Mouse (Mus musculus) liver, embryonic 13.5 days (tissue): ENCODE data around the gene Actr6. TPM values are rescaled to one million over a fixed set of nuclear protein-coding genes. Genes with fewer than 3 reads are reported as not detected.
A peak's percentile ranks its signal among the peaks of the same experiment; 100 is the strongest.

Experiments
- ATAC-seq: fragments of 200-750 bp; cut with Nextera tagmentation; 2 replicates; pipeline ENCODE4 v1.8.0; 2017; ENCODE audit warnings: low read depth, mild to moderate bottlenecking, moderate number of reproducible peaks, moderate library complexity
- DNase-seq: peaks from one replicate; pipeline ENCODE4 v3.0.0; 2022
- H3K27ac ChIP-seq: fragments of 300-500 bp; sonication (generic); 2 replicates; pipeline ENCODE4 v1.5.1; 2015; ENCODE audit warnings: moderate library complexity, mild to moderate bottlenecking, inconsistent platforms
- H3K27me3 ChIP-seq: fragments of 300-500 bp; sonication (generic); 2 replicates; pipeline ENCODE4 v1.6.1; 2015; ENCODE audit warnings: mild to moderate bottlenecking, inconsistent platforms
- H3K36me3 ChIP-seq: fragments of 300-500 bp; sonication (generic); 2 replicates; pipeline ENCODE4 v1.6.1; 2015; ENCODE audit warnings: mild to moderate bottlenecking, inconsistent platforms
- H3K4me1 ChIP-seq: fragments of 300-500 bp; sonication (generic); replicated peaks from 2 replicates; pipeline ENCODE4 v1.6.1; 2015; ENCODE audit warnings: inconsistent platforms
- H3K4me2 ChIP-seq: fragments of 300-500 bp; sonication (generic); 2 replicates; pipeline ENCODE4 v1.6.1; 2015; ENCODE audit warnings: inconsistent platforms, mild to moderate bottlenecking, moderate library complexity
- H3K4me3 ChIP-seq: fragments of 300-500 bp; sonication (generic); replicated peaks from 2 replicates; pipeline ENCODE4 v1.5.1; 2015; ENCODE audit warnings: mild to moderate bottlenecking, inconsistent platforms
- H3K9ac ChIP-seq: fragments of 300-500 bp; sonication (generic); 2 replicates; pipeline ENCODE4 v1.6.1; 2015; ENCODE audit warnings: mild to moderate bottlenecking, inconsistent platforms
- H3K9me3 ChIP-seq: fragments of 300-500 bp; sonication (generic); replicated peaks from 2 replicates; pipeline ENCODE4 v1.6.1; 2016; ENCODE audit warnings: inconsistent platforms
- WGBS: fragments of 180-500 bp; shearing (Covaris S2); methylation state at CpG from one replicate; pipeline ENCODE4 v1.1.7; 2015; ENCODE audit not compliant: insufficient replicate concordance; 5-methylcytosine and 5-hydroxymethylcytosine counted together
- polyA plus RNA-seq: library from polyadenylated mRNA; unstranded; fragments of >200 nt; fragmentation: Nextera tagmentation; extraction: Ambion mirVana; gene quantifications from 2 replicates; pipeline ENCODE4 v1.2.1, GENCODE M21; 2015

Gene Actr6
- polyA plus RNA-seq, 1 experiment from 2014 or later: 18.1 TPM

DNA sequence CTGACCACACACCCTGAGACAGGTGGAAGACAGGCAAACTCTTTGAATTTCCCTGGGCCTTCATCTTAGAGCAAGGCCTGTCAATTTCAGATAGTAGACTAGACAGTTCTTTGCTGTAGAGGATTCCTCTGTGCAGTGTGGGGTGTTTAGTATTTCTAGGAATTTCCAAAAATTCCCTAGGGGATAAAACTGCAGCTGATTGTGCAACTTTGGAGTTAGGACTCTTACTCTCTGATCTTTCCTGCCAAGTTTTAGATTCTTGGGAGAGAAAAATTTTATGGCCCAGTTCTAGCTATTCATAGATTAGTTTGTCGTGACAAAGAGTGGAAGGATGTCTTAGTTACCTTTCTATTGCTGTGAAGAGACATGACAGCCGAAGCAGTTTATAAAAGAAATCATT lies 16.5 kb upstream of the Actr6 start:
- Histone ChIP-seq H3K27me3 (no peaks in the 10 kb centered on the region), H3K36me3 (no peaks in the 10 kb centered on the region), H3K9ac (no peak overlapping the region), H3K4me1 (peaks cover 46% of the 10 kb centered on the region), H3K4me3 (no peak overlapping the region), H3K27ac (no peak overlapping the region), H3K4me2 (no peak overlapping the region), H3K9me3 (no peaks in the 10 kb centered on the region)
- no peak for DNase-seq
- WGBS: 71% methylated on average over 2 of the region's 2 CpGs
- no peak for ATAC-seq

- H3K27ac ChIP-seq: no peak overlapping the region
- H3K27me3 ChIP-seq: no peaks in the 10 kb centered on the region
- WGBS: 85% methylated on average over 1 of the region's 1 CpGs
- no peaks in the 10 kb centered on the region for H3K9me3 ChIP-seq
- H3K36me3 ChIP-seq: no peaks in the 10 kb centered on the region
- no peak overlapping the region for H3K4me3 ChIP-seq
- H3K4me1 ChIP-seq: peaks cover 41% of the 10 kb centered on the region
- DNase-seq: no peak
- H3K9ac ChIP-seq: no peak overlapping the region; the same call in 1 of the 2 replicates
- no peak overlapping the region for H3K4me2 ChIP-seq
- no peak for ATAC-seq
Observed at GRCm38 (mm10) chr10:89747911-89748310, 15.8 kb upstream of the Actr6 start.

- ATAC-seq (no peak), DNase-seq (no peak)
- Histone ChIP-seq H3K9ac (no peak overlapping the region), H3K27ac (no peak overlapping the region), H3K4me1 (peaks cover 38% of the 10 kb centered on the region), H3K36me3 (no peaks in the 10 kb centered on the region), H3K9me3 (no peaks in the 10 kb centered on the region), H3K27me3 (no peaks in the 10 kb centered on the region), H3K4me3 (no peak overlapping the region), H3K4me2 (no peak overlapping the region)
- 81% methylated on average over 8 of the region's 8 CpGs for WGBS
Observed at GRCm38 (mm10) chr10:89747221-89747905, 15.3 kb upstream of the Actr6 start.

DNA sequence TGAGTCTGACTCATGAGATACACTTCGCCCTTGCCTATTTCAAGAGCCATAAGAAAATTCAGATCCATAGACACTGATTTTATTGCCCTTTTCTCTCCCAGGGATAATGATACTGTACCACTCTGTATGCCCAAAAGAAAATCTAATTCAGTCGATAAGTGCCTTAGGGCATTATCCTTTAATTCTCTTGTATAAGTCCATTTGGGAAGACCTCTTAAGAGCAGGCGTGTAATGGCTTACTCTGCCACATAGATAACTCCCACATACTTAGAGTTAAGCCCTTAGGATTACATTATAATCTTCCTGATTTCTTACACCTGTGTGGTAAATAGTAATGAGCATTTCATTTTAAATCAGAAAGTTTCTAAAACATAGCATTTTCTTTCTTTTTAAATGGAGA lies 14.5 kb upstream of the Actr6 start:
- Histone ChIP-seq H3K36me3 (no peaks in the 10 kb centered on the region), H3K27me3 (no peaks in the 10 kb centered on the region), H3K27ac (no peak overlapping the region), H3K9me3 (no peaks in the 10 kb centered on the region), H3K4me3 (0 out of 2 replicates have a peak overlapping the region, but pooled peaks have one; percentile 14), H3K4me1 (peaks cover 30% of the 10 kb centered on the region), H3K9ac (no peak overlapping the region), H3K4me2 (peak overlapping the region; percentile 24; the same call in 1 of the 2 replicates)
- DNase-seq: no peak
- no peak for ATAC-seq
- 79% methylated on average over 3 of the region's 3 CpGs for WGBS

DNA sequence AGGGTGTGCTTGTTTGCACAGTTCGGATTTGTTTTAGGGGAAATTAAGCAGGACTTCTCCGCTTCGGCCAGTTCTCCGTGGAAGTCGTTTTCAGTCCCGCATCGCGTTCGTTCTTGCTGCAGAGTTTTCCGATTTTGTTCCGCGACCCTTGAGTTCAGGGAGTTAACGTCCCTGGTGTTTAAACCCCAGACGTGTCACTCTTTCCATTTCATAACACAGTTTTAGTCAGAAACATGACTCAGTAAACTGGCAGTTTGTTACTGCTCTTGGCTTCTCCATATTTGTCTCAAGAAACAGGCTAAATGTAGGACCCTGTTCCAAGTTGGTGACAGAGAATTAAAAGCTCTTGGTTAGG lies 13.5 kb upstream of the Actr6 start:
- no peaks in the 10 kb centered on the region for H3K27me3 ChIP-seq
- peak overlapping the region; percentile 91 for H3K9ac ChIP-seq
- 2% methylated on average over 14 of the region's 14 CpGs for WGBS
- DNase-seq (no peak), ATAC-seq (no peak)
- H3K27ac ChIP-seq: peak overlapping the region; percentile 79
- H3K4me2 ChIP-seq: peak overlapping the region; percentile 96
- H3K36me3 ChIP-seq: no peaks in the 10 kb centered on the region
- no peaks in the 10 kb centered on the region for H3K9me3 ChIP-seq
- peak overlapping the region; percentile 94 for H3K4me3 ChIP-seq
- peaks cover 29% of the 10 kb centered on the region for H3K4me1 ChIP-seq

GRCm38 (mm10) chr10:89744871-89745665 lies 13.0 kb upstream of the Actr6 start, which contains the start of gene Uhrf1bp1l:
Gene Uhrf1bp1l, plus strand, starts transcription at chr10:89744991.
- ATAC-seq (peak; percentile 93), DNase-seq (peak; percentile 81)
- H3K4me1 ChIP-seq: peaks cover 29% of the 10 kb centered on the region
- H3K4me2 ChIP-seq: peak within 1 kb of the TSS; percentile 96
- peak within 1 kb of the TSS; percentile 94 for H3K4me3 ChIP-seq
- no peaks in the 10 kb centered on the region for H3K9me3 ChIP-seq
- peak within 1 kb of the TSS; percentile 91 for H3K9ac ChIP-seq
- no peaks in the 10 kb centered on the region for H3K36me3 ChIP-seq
- H3K27ac ChIP-seq: peak within 1 kb of the TSS; percentile 79
- no peaks in the 10 kb centered on the region for H3K27me3 ChIP-seq
- under 1% methylated on average over 83 of the region's 85 CpGs for WGBS

GRCm38 (mm10) chr10:89744341-89744740 lies 12.2 kb upstream of the Actr6 start:
- H3K27me3 ChIP-seq: no peaks in the 10 kb centered on the region
- ATAC-seq (no peak), DNase-seq (no peak)
- peak overlapping the region; percentile 94 for H3K4me3 ChIP-seq
- no peak overlapping the region for H3K27ac ChIP-seq
- H3K9me3 ChIP-seq: no peaks in the 10 kb centered on the region
- H3K9ac ChIP-seq: peak overlapping the region; percentile 91; the same call in 1 of the 2 replicates
- 11% methylated on average over 3 of the region's 3 CpGs for WGBS
- H3K4me1 ChIP-seq: peaks cover 29% of the 10 kb centered on the region
- peak overlapping the region; percentile 96 for H3K4me2 ChIP-seq
- H3K36me3 ChIP-seq: no peaks in the 10 kb centered on the region

GRCm38 (mm10) chr10:89743266-89743665 lies 11.2 kb upstream of the Actr6 start:
- H3K27me3 ChIP-seq: no peaks in the 10 kb centered on the region
- H3K9me3 ChIP-seq: no peaks in the 10 kb centered on the region
- H3K9ac ChIP-seq: no peak overlapping the region
- no peak for ATAC-seq
- no peak for DNase-seq
- no peak overlapping the region for H3K4me2 ChIP-seq
- H3K27ac ChIP-seq: no peak overlapping the region
- H3K4me1 ChIP-seq: peaks cover 23% of the 10 kb centered on the region
- WGBS: 69% methylated on average over 4 of the region's 4 CpGs
- no peak overlapping the region for H3K4me3 ChIP-seq
- H3K36me3 ChIP-seq: no peaks in the 10 kb centered on the region

- DNase-seq (no peak), ATAC-seq (no peak)
- peaks cover 9% of the 10 kb centered on the region for H3K4me1 ChIP-seq
- no peaks in the 10 kb centered on the region for H3K9me3 ChIP-seq
- WGBS: 38% methylated on average over 6 of the region's 6 CpGs
- no peaks in the 10 kb centered on the region for H3K27me3 ChIP-seq
- no peak overlapping the region for H3K4me2 ChIP-seq
- H3K4me3 ChIP-seq: no peak overlapping the region
- H3K36me3 ChIP-seq: no peaks in the 10 kb centered on the region
- no peak overlapping the region for H3K9ac ChIP-seq
- H3K27ac ChIP-seq: no peak overlapping the region
Observed at GRCm38 (mm10) chr10:89740995-89741394, 8.9 kb upstream of the Actr6 start.

- no peaks in the 10 kb centered on the region for H3K36me3 ChIP-seq
- no peak overlapping the region for H3K9ac ChIP-seq
- no peaks in the 10 kb centered on the region for H3K9me3 ChIP-seq
- no peak overlapping the region for H3K4me3 ChIP-seq
- peaks cover 9% of the 10 kb centered on the region for H3K4me1 ChIP-seq
- H3K27ac ChIP-seq: no peak overlapping the region
- ATAC-seq: no peak
- no peak overlapping the region for H3K4me2 ChIP-seq
- no peak for DNase-seq
- H3K27me3 ChIP-seq: no peaks in the 10 kb centered on the region
- 51% methylated on average over 7 of the region's 7 CpGs for WGBS
Observed at GRCm38 (mm10) chr10:89739703-89740102, 7.6 kb upstream of the Actr6 start.

- H3K27ac ChIP-seq: no peak overlapping the region
- ATAC-seq (no peak), DNase-seq (no peak)
- no peaks in the 10 kb centered on the region for H3K4me1 ChIP-seq
- H3K4me3 ChIP-seq: no peak overlapping the region
- 83% methylated on average over 9 of the region's 9 CpGs for WGBS
- H3K36me3 ChIP-seq: no peaks in the 10 kb centered on the region
- H3K4me2 ChIP-seq: no peak overlapping the region
- no peak overlapping the region for H3K9ac ChIP-seq
- no peaks in the 10 kb centered on the region for H3K9me3 ChIP-seq
- H3K27me3 ChIP-seq: no peaks in the 10 kb centered on the region
Observed at GRCm38 (mm10) chr10:89738395-89738794, 6.3 kb upstream of the Actr6 start.
